Mouse (Mus musculus): Measurements from ENCODE around the gene Slc1a4.

Slc1a4 gene

DNA sequence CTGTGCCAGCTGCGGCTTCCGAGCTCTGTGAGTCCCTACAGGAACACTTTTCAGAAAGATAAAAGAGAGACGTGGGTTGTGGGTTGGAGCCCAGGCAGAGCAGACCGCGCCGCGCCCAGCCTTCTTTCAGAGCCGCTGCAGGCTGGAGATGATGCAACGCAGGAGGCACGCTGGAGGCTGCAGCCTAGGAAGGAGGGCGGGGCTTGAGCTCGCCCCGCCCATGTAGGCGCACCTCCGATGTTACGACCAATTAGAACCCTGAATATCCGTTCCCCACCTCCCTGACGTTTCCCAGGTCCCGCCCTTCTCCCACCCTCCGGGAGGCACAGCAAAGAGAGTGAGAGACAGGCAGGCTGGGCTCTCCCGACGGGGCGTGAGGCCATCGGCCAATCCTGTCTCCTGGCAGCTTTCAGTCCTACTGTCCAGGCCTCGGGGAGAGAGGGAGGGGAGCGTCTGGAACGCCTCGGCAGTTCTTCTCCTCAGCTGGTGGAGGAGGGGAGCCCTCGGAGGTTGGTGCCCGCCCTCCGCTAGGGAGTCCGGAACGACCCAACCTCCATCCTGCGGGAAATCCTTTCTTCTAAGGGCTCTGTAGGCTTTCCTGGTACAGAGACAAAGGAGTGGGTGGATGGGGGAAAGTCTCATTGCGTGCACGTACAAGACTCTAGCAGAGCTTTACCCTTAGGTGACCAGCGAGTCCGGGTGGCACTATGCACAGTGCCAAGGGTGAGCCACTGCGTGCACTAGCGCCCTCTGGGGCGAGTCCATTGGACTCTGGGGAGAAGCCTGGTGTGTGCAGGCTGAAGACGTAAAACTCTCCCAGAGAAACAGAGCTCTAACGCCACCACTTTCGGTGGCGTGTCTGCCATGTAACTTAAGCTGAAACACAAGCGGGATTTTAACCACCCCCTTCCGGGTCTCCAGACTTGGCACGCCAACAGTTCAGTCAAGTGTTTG, at the start of gene Slc1a4:
Slc1a4 (minus strand) TSS at position 153 of the 954 bp plus-strand sequence.
- DNase-seq (ENCODE audit: low read depth in 2 of 2, low spot score in 2 of 2), result peak; percentile 79 to 85

DNA sequence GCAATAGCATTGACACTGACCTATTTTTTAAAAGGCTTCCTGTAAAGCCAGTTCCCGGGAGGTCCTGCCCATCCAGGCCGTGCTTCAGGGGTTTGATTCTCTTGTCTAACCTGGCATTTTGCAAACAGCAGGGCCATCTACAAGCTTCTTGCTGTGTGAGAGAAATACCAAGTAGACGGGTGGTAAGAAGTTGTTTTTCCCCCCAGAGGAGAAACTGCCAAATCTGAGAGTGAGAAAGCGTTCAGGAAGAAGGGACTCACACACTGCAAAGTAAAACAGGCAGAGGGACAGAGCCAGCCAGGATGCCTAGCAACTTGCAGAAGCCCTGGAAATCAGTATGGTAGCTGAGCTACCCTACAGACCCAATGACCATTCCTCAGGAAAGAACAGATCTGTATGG, 47.6 kb upstream of the Slc1a4 start:
- DNase-seq (ENCODE audit: low read depth in 2 of 2, low spot score in 2 of 2), result no peak

DNA sequence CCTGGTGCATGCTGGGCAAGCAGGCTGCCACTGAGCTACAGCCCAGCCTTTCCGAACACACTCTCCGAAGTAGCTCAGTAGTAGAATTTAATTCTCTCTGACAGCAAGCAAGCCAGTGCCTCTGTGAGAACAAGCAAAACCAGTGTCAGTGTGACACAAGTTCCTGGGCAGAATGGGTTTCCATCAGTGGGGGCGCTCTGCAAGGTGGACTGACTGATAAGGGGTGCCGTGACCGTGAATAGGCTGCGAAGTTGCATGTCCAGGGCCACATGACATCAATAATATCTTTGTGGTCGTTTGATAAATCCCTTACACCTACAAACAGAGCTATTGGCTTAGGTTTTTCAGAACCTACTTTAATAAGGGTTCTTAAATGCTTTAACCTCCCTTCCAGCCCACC, 44.1 kb upstream of the Slc1a4 start:
- DNase-seq (ENCODE audit: low read depth in 2 of 2, low spot score in 2 of 2), result no peak

DNA sequence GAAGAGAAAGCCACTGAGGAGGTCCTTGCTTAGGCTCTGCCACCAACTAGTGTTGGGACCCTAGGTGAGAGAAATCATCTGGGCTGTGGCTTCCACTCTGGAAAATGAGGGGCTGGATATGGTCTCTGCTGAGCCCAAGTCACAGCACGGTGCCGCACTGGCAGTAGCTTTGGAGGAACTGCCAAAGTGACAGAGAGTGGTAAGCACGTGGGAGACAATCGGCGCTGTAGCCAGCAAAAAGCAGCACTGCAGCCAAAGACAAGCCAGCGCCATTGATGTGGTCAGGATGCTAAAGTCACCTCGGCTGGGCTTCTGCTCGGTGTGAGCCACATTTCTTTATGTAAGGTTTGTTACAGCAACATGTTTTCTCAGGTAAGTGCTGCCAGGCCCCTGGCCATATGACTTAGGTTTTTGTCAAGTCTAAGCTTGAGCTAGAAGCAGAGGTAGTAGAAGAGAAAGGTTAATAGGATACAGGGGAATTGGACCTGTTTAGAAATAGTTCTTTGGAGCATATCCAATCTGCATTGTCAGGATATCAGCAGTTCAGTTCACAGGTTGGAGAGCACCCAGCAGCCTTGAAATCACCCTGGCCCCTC, 40.2 kb upstream of the Slc1a4 start:
- DNase-seq (ENCODE audit: low read depth in 2 of 2, low spot score in 2 of 2), result no peak

DNA sequence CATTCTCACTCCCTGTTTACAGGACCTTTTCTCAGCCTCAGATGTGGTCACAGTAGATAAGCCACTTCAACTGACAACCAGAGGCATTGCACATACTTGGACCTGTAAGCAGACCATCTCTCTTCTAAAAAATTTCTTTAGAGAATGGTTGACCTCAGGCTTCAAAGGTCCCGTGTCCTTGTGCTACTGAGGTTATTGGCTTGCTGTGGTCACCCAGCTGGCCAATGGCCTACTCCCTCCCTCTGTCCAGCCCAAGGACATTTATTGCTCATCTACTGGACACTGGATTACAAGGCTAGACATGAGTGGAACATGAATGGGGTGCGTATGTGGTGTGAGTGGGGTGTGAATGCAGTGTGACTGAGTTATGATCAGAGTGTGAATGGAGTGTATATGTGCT, 38.0 kb upstream of the Slc1a4 start:
- no peak for DNase-seq (ENCODE audit: low read depth in 2 of 2, low spot score in 2 of 2)

GRCm38 (mm10) chr11:20366456-20366855, 33.9 kb upstream of the Slc1a4 start:
- no peak for DNase-seq (ENCODE audit: low read depth in 2 of 2, low spot score in 2 of 2)

DNA sequence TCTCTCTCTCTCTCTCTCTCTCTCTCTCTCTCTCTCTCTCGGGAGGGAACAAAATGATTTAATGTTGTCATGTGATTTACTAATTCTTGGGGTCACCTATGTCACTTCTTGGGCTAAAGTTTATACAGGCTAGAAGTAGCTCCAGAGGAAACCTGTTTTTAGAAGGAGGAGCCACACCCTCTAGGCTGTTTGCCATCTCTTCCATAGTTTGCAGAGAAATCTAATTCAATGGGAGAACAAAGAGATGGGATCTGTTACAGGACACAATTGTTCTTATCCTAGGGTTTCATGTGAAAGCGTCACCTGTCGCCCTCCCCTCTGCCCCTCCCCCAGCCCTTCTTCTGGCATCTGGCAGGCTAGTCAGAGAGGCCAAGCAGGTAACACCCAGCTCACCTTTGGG, 28.8 kb upstream of the Slc1a4 start:
- no peak for DNase-seq (ENCODE audit: low read depth in 2 of 2, low spot score in 2 of 2)

- DNase-seq (ENCODE audit: low read depth in 2 of 2, low spot score in 2 of 2), result no peak
These were observed 25.4 kb upstream of the Slc1a4 start for GRCm38 (mm10) chr11:20357684-20358447.

DNA sequence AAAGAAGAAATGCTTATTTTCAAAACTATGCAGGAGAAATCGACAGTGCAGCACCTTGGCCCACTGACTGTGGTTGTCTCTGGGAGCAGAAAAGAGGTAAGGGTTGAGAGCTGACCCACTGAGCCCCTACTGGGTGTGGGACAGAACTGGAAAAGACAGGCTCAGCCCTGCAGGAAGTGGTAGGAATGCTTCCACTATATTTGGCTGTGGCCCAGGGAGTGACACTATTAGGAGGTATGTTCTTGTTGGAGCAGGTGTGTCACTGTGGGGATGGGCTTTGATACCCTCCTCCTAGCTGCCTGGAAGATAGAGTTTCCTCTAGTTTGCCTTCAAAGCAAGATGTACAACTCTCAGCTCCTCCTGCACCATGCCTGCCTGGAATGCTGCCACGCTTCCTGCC, 16.0 kb upstream of the Slc1a4 start:
- no peak for DNase-seq (ENCODE audit: low read depth in 2 of 2, low spot score in 2 of 2)

DNA sequence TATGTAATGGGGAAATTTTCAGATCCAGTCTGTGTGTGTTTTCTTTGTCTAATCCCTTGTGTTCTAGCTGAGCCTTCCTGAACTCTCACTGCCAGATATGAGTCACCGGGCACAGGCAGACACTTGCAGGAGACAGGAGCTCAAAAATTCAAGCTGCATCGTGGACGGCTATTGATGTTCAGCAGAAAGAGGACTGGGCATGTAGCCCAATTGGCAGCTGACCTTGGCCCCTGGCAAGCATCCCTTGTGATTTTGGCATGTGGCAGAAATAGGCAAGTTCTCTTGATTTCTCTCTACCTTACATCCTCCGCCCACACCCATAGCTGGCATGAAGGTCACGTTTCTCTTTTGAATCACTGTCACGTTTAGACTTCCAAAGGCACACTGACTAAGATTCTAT, 15.0 kb upstream of the Slc1a4 start:
- DNase-seq (ENCODE audit: low read depth in 2 of 2, low spot score in 2 of 2), result no peak

GRCm38 (mm10) chr11:20346369-20346768, 13.9 kb upstream of the Slc1a4 start:
- no peak for DNase-seq (ENCODE audit: low read depth in 2 of 2, low spot score in 2 of 2)

DNA sequence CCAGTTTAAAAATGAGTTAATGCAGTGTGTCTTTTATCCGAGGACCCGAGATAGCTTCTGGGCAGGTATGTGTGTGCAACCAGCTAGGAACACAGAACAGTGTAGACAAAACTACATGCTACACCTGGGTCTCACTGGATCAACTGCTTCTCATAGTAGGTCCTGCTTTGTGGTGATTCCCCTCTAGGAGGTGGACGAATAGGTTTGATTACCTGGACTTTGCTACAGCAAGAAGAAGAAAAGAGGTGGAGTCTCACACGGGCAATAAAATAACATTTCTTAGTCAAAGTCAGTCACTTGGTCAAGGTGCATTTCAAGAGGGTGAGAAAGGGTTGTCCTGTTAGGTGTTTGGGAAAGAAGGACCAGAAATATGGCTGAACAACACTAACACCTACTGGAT, 11.4 kb upstream of the Slc1a4 start:
- no peak for DNase-seq (ENCODE audit: low read depth in 2 of 2, low spot score in 2 of 2)

DNA sequence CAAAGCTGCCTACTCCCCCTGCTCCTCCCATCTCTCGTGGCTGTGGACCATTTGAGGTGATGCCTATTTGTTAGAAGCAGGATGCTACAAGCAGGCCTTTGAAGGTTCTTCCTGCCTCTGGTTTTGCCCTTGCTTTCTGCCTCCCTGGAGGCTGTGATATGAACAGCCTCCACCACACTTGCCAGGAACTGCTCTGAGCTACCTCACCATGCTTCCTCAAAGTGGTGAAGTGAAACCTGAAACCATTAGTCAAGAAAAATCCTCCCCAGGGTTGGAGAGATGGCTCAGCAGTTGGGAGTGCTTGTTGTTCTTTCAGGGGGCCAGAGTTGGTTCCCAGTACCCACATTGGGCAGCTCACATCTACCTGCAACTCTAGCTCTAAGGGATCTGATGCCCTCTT, 9.1 kb upstream of the Slc1a4 start:
- DNase-seq (ENCODE audit: low read depth in 2 of 2, low spot score in 2 of 2), result no peak

DNA sequence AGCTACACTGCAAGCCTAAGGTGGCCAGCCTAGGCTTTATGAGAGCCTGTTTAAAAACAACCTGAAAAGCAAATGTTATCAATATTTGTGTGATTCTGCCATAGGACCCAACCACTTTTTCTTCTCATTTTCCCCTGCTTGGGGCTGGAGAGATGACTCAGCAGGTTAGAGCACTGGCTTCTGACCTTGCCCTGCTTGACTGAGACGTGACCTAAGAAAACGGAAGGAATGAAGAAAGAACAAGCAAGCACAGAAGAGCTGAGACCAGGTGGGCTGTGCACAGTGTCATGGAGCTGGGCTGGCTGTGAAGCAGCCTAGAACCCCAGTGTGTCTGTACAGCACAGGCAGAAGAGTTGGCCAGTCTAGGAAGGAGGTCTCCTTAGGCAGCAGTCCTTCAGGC, 6.2 kb upstream of the Slc1a4 start:
- DNase-seq (ENCODE audit: low read depth in 2 of 2, low spot score in 2 of 2), result no peak

GRCm38 (mm10) chr11:20334301-20334700, 1.8 kb upstream of the Slc1a4 start:
- DNase-seq (ENCODE audit: low read depth in 2 of 2, low spot score in 2 of 2), result no peak

GRCm38 (mm10) chr11:20331690-20332537, 599 bp downstream of the Slc1a4 start:
- DNase-seq (ENCODE audit: low read depth in 2 of 2, low spot score in 2 of 2), result peak in 1 of 2 experiments; percentile 22

GRCm38 (mm10) chr11:20331027-20331689, 1.4 kb downstream of the Slc1a4 start:
- no peak for DNase-seq (ENCODE audit: low read depth in 2 of 2, low spot score in 2 of 2)

DNA sequence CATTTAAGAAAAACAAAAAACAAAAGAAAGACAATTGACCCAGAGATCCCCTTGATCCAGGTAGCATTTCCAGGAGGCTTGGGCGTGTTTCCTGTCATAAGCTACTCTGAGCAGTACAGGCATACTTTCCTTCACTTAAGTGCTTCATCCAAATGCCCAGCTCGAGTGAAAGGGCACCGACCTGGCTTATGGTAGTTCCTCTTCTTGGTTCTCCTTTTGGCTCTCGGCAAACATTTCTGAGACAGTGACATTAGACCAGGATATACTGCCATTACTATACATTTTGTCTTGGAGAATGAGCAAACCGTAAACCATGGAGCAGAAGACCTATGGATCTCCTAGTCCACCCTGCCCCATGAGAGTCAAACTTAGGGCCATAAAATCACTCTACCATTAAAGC, 2.8 kb downstream of the Slc1a4 start:
- no peak for DNase-seq (ENCODE audit: low read depth in 2 of 2, low spot score in 2 of 2)

- DNase-seq (ENCODE audit: low read depth in 2 of 2, low spot score in 2 of 2), result no peak
These were observed 3.7 kb downstream of the Slc1a4 start for GRCm38 (mm10) chr11:20328771-20329170.

DNA sequence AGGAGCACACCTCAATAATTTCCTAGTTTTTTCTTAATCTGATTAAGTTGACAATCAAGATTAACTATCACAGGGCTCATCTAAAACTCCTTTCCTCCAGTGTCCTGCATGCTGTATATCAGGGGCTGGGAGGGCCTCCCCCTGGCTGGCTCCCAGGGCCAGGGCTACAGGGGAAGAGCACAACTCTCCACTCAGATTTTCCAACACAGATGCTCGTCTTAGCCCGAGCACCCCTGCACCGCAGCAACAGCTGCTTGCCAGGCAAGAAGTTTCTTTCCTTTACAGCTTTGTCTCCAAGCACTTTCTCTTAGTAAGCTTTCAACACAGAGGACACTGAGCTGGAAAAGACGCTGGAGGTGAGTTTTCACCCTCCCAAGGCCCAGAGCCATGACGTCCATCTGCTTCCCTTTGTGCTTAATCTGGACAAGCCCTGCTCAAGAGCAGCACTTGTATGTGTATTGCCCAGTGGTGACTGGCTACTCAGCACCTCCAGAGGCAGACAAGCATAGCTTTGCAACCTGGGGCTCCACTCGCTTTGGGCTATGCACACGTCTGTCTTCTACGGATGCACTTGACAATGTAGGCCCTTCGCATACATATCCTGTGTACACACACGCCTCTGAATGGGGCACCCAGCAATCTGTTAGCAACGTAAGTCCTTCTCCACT, 6.1 kb downstream of the Slc1a4 start:
- DNase-seq (ENCODE audit: low read depth in 2 of 2, low spot score in 2 of 2), result no peak
